Mouse (Mus musculus) ES-E14 (cell line): Measurements from ENCODE around the gene Slc25a36. TPM values are rescaled to one million over a fixed set of nuclear protein-coding genes. Genes with fewer than 3 reads are reported as not detected.

Experiments
- DNase-seq: peaks from one replicate; pipeline ENCODE4 v3.0.0-alpha.2; 2013; ENCODE audit warnings: low read depth, low spot score
- H3K27ac ChIP-seq: 2 replicates; pipeline ENCODE4 v1.5.1; 2012; ENCODE audit warnings: low read depth, mild to moderate bottlenecking, low read length, moderate library complexity, mixed read lengths; ENCODE audit not compliant: poor library complexity, insufficient read depth, severe bottlenecking
- H3K36me3 ChIP-seq: 2 replicates; pipeline ENCODE4 v1.6.1; 2012; ENCODE audit warnings: mild to moderate bottlenecking, low read length, moderate library complexity, mixed read lengths; ENCODE audit not compliant: control insufficient read depth, poor library complexity, insufficient read depth, severe bottlenecking
- H3K4me1 ChIP-seq, 2 experiments: fragments of 150-350 bp in 1 of 2; sonication (generic) in 1 of 2; 2 replicates each; pipeline ENCODE4 v1.6.1; 2012; ENCODE audit warnings: low read length in 2 of 2, mild to moderate bottlenecking in 1 of 2, mixed read lengths in 1 of 2; ENCODE audit not compliant: control insufficient read depth in 2 of 2, insufficient read depth in 2 of 2, poor library complexity in 1 of 2
- H3K4me3 ChIP-seq, 2 experiments: fragments of 150-350 bp in 1 of 2; sonication (generic) in 1 of 2; 2 replicates each; pipeline ENCODE4 v1.5.1; 2012; ENCODE audit warnings: low read length in 2 of 2, low read depth in 1 of 2, mild to moderate bottlenecking in 1 of 2, mixed read lengths in 1 of 2; ENCODE audit not compliant: insufficient read depth in 1 of 2, poor library complexity in 1 of 2, severe bottlenecking in 1 of 2
- H3K9ac ChIP-seq: 2 replicates; pipeline ENCODE4 v1.6.1; 2012; ENCODE audit warnings: low read depth, mild to moderate bottlenecking, low read length, mixed read lengths; ENCODE audit not compliant: poor library complexity, insufficient read depth, severe bottlenecking
- H3K9me3 ChIP-seq: fragments of 150-350 bp; sonication (generic); 2 replicates; pipeline ENCODE4 v1.6.1; 2012; ENCODE audit warnings: low read depth, mild to moderate bottlenecking, low read length; ENCODE audit not compliant: control insufficient read depth, insufficient read depth
- CHD2 ChIP-seq: IDR thresholded peaks from 2 replicates; pipeline ENCODE4 v1.6.1; 2014; ENCODE audit warnings: mild to moderate bottlenecking, low read depth, low read length, inconsistent platforms
- HCFC1 ChIP-seq: IDR thresholded peaks from 2 replicates; pipeline ENCODE4 v1.6.1; 2012; ENCODE audit warnings: low read length, inconsistent platforms, borderline replicate concordance; ENCODE audit not compliant: insufficient read depth
- MAFK ChIP-seq: IDR thresholded peaks from 2 replicates; pipeline ENCODE4 v1.6.1; 2014; ENCODE audit warnings: mild to moderate bottlenecking, low read depth, low read length, inconsistent platforms; ENCODE audit not compliant: insufficient read depth
- ZC3H11A ChIP-seq: IDR thresholded peaks from 2 replicates; pipeline ENCODE4 v1.6.1; 2012; ENCODE audit warnings: low read depth, mild to moderate bottlenecking, inconsistent platforms, low read length, borderline replicate concordance
- ZNF384 ChIP-seq: IDR thresholded peaks from 2 replicates; pipeline ENCODE4 v1.6.1; 2012; ENCODE audit warnings: low read depth, low read length, inconsistent platforms
- in situ Hi-C, 2 experiments: fragments of 600-800 bp; cut with MboI; formaldehyde crosslinking; loops; one replicate each; pipeline ENCODE4 v1.15.1; 2025; ENCODE audit warnings: low sequenced_read_pairs in 2 of 2, inconsistent platforms in 1 of 2; ENCODE audit not compliant: unreplicated experiment in 2 of 2
- total RNA-seq: library from RNA; depleted of rRNA; stranded (reverse); fragments of 300-350 nt; gene quantifications from 2 replicates; pipeline ENCODE4 v1.2.3, GENCODE M21; 2012; rRNA removed

The Slc25a36 gene
- total RNA-seq, 1 experiment: 142 TPM

DNA sequence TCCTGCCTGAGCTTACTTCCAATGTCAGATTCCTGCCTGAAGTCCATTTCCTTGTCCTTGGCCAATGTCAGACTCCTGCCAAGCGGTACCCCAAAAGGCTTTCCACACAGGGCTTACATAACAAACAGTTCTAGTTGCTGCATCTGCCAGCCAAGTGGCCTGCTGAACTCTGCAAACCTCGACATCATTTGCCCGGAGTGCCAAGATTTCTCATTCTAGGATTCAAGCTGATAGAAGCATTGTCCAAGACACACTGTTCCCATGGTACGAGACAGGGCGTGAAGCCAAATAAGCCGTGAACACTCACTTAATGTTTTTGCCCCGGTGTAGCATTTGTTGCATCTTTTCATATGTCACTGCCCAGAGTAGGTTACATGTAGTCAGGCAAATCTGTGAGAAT, 74.3 kb downstream of the Slc25a36 start:
- no peak for DNase-seq
- in situ Hi-C loops: no loop called here

DNA sequence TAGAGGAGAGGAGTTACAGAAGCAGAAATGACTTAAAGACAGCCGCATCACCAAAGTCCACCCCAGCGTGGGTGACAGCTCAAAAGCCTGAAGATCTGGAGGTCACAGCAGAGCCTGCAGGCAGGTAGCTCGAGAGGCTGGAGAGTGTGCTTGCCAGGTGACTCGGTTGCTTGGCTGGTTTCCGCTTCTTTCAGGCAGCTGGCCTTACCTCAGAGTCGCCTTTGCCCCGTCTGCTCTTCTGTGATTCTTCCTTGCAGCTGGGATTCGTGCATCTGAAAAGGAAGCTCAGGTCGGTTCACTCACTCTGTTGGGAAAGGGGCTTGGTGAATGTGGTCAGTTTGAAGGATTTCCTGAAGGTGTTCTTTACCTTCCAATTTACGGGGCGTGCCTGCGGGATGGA, 83.6 kb downstream of the Slc25a36 start:
- TF ChIP-seq HCFC1: no peak
- no peak for TF ChIP-seq ZC3H11A
- TF ChIP-seq MAFK: no peak
- no peak for TF ChIP-seq CHD2
- no peak for TF ChIP-seq ZNF384
- in situ Hi-C loops: no loop called here
- DNase-seq: no peak

More for the DNA sequence above, 74.3 kb downstream of the Slc25a36 start:
- Histone ChIP-seq H3K9me3 (no peaks in the 10 kb centered on the region), H3K27ac (no peak overlapping the region), H3K36me3 (no peaks in the 10 kb centered on the region), H3K4me1 (no peaks in the 10 kb centered on the region), H3K4me3 (no peak overlapping the region), H3K9ac (no peak overlapping the region)
- TF ChIP-seq HCFC1: no peak
- TF ChIP-seq MAFK: no peak
- no peak for TF ChIP-seq CHD2
- TF ChIP-seq ZNF384: no peak
- TF ChIP-seq ZC3H11A: no peak

DNA sequence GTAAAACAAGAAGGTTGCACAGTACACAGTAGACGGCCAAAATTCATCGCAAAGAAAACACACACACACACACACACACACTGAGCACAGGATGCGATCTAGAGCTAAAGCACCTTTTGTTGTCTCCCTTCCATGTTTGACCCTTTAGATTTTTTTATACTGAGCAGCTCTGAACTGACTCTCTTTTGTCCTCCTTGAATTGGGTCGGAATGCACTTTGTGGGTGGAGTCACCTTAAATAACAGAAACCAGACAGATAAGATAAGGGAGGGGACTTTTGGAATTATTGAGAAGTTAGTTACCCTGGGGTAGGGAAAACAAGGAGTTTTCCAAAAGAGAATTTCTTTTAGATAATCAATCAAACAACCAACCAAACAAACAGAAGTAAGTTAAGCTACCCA, 85.0 kb downstream of the Slc25a36 start:
- no peak overlapping the region for H3K27ac ChIP-seq

More for the DNA sequence above, 83.6 kb downstream of the Slc25a36 start:
- Histone ChIP-seq H3K4me3 (no peak overlapping the region), H3K36me3 (no peaks in the 10 kb centered on the region), H3K27ac (no peak overlapping the region), H3K4me1 (peaks cover 0 to 3% of the 10 kb centered on the region in 2 experiments; a peak in 1 of 4 replicates), H3K9me3 (no peaks in the 10 kb centered on the region), H3K9ac (no peak overlapping the region)

More for the DNA sequence above, 85.0 kb downstream of the Slc25a36 start:
- in situ Hi-C loops: no loop called here
- no peak overlapping the region for H3K9ac ChIP-seq
- no peak overlapping the region for H3K4me3 ChIP-seq
- TF ChIP-seq ZNF384: no peak
- TF ChIP-seq MAFK: no peak
- no peak for TF ChIP-seq CHD2
- no peak for TF ChIP-seq ZC3H11A
- TF ChIP-seq HCFC1: no peak
- peaks cover 0 to 3% of the 10 kb centered on the region in 2 experiments; a peak in 1 of 4 replicates for H3K4me1 ChIP-seq
- H3K36me3 ChIP-seq: no peaks in the 10 kb centered on the region
- H3K9me3 ChIP-seq: no peaks in the 10 kb centered on the region
- DNase-seq: no peak

Other genes with a start within 250 kb of the Slc25a36 start
- 3.6 and 4.5 TPM in 2 replicates for gene Pxylp1, start 218.5 kb downstream of the Slc25a36 start, total RNA-seq
- gene Spsb4, start 92.3 kb downstream of the Slc25a36 start, total RNA-seq: 1.6 and 1.7 TPM in 2 replicates